Mouse (Mus musculus): ENCODE measurements around the gene Ifrd2. TPM values are rescaled to one million over a fixed set of nuclear protein-coding genes. Genes with fewer than 3 reads are reported as not detected.

Ifrd2 gene
- total and polyA plus RNA-seq, 2 experiments: 21.5 to 54.6 TPM

DNA sequence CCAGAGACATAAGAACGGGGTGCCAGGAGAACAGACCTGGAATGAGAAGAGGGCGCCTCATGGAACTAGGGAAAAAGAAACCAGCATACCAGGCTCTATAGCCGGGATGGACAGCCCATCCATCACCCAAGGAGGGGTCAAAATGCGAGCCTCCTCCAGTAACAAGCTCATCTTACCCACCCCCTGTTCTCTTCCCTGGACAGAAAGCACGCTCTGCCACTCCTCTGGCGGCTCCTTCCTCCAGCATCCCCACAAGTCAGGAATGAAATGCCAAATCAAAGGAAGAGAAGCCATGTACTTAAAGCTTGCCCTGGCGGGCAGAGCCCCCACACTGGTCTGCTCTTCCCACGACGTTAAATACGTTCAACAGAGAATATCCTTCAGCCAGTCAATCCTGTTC is 46.4 kb upstream of the Ifrd2 start:
- Histone ChIP-seq H3K36me3 (ENCODE audit: control insufficient read depth, insufficient read depth, low read length) (no peaks in the 10 kb centered on the region; the same call in 1 of the 2 replicates), H3K79me2 (ENCODE audit: control insufficient read depth, insufficient read depth, low read length) (peaks cover 10% of the 10 kb centered on the region; the same call in 1 of the 2 replicates), H3K9ac (ENCODE audit: low read depth, low read length) (no peak overlapping the region), H3K27me3 (ENCODE audit: control insufficient read depth, insufficient read depth, low read length) (no peaks in the 10 kb centered on the region), H3K4me3 (ENCODE audit: insufficient read depth, low read depth, low read length) (no peak overlapping the region), H3K27ac (replicated peaks; ENCODE audit: insufficient read depth, low read depth, low read length) (no peak overlapping the region), H3K4me1 (ENCODE audit: control insufficient read depth, insufficient read depth, low read length) (peaks cover 15% of the 10 kb centered on the region)
- TF ChIP-seq CTCF (IDR thresholded peaks at IDR 0.05; ENCODE audit: low read depth, low read length): no peak
- TF ChIP-seq POLR2A (IDR thresholded peaks at IDR 0.05; ENCODE audit: extremely low read depth, insufficient read depth, low read length): no peak
- WGBS: 45% methylated on average over 10 of the region's 10 CpGs
- no peak for DNase-seq (ENCODE audit: extremely low read depth, low read depth, low spot score)

DNA sequence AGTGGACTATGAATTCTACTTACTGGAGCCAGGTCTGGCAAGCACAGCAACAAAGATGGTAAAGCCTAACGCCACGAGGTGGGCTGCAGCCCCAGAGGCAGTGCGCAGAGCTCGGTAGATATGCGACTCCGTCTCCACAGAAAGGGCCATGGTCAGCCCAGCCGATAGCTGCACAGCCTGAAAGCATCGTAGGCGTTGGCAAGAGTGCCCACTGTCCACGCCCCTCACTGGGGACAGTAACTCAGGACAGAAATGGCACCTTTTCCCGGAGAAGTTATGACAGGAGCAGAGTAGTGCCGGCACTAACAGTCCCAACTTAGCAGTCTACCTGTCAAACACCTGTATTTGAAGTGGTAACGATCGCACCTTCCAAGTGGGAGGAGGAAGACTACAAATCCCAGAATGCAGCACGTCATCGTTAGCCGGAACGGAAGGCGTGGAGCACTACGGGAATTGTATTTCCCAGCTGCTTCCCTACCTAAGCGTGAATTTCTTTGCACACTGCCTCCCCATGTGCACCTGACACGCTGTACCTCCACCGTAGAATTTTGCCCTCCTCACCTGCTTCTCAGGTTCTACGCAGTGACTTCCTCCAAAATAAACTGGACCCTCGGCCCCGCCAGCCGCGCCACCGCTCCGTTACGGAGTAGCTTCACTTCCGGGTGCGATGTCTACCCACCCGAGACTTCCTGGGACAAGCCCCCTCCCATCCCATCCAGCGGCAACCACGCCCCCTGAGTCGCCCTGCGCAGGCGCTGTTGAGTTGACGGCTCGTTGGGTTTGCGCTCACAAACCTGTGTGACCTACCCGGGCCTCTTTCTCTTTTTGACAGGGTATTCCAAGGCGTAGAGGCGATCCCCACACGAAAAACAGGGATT is 45.7 kb upstream of the Ifrd2 start, which contains the start of the genes Cyb561d2 and Nprl2:
Cyb561d2 (minus strand) TSS at position 720 of the 878 bp plus-strand sequence.
Nprl2 (plus strand) TSS at position 753 of the 878 bp plus-strand sequence.
- DNase-seq (ENCODE audit: extremely low read depth, low read depth, low spot score): peak; percentile 91
- Histone ChIP-seq H3K36me3 (ENCODE audit: control insufficient read depth, insufficient read depth, low read length) (no peaks in the 10 kb centered on the region; the same call in 1 of the 2 replicates), H3K27me3 (ENCODE audit: control insufficient read depth, insufficient read depth, low read length) (no peaks in the 10 kb centered on the region), H3K9ac (ENCODE audit: low read depth, low read length) (peak within 1 kb of the TSS; percentile 71), H3K79me2 (ENCODE audit: control insufficient read depth, insufficient read depth, low read length) (peaks cover 4% of the 10 kb centered on the region; the same call in 1 of the 2 replicates), H3K4me1 (ENCODE audit: control insufficient read depth, insufficient read depth, low read length) (peaks cover 8% of the 10 kb centered on the region), H3K27ac (replicated peaks; ENCODE audit: insufficient read depth, low read depth, low read length) (peak within 1 kb of the TSS; percentile 87), H3K4me3 (ENCODE audit: insufficient read depth, low read depth, low read length) (peak within 1 kb of the TSS; percentile 74)
- TF ChIP-seq POLR2A (IDR thresholded peaks at IDR 0.05; ENCODE audit: extremely low read depth, insufficient read depth, low read length) (0 out of 2 replicates have a peak, but pooled peaks have one; percentile 27), CTCF (IDR thresholded peaks at IDR 0.05; ENCODE audit: low read depth, low read length) (no peak)
- under 1% methylated on average over 46 of the region's 46 CpGs for WGBS

DNA sequence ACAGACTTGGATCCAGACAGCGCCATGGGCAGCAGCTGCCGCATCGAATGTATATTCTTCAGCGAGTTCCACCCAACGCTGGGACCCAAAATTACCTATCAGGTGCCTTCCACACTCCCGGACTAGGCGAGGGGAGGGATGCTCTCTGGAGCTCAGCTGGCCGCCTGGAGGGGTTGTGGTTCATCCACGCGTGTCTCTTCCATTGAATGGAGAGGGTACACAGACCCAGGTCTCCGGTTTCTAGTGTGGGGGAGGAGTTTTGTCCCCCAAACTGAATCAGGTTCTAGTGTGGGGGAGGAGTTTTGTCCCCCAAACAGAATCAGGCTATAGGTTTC is 45.1 kb upstream of the Ifrd2 start:
- TF ChIP-seq POLR2A (IDR thresholded peaks at IDR 0.05; ENCODE audit: extremely low read depth, insufficient read depth, low read length) (no peak), CTCF (IDR thresholded peaks at IDR 0.05; ENCODE audit: low read depth, low read length) (no peak)
- Histone ChIP-seq H3K4me1 (ENCODE audit: control insufficient read depth, insufficient read depth, low read length) (peaks cover 7% of the 10 kb centered on the region), H3K27ac (replicated peaks; ENCODE audit: insufficient read depth, low read depth, low read length) (peak overlapping the region; percentile 20; the same call in 1 of the 2 replicates), H3K79me2 (ENCODE audit: control insufficient read depth, insufficient read depth, low read length) (peaks cover 3% of the 10 kb centered on the region; the same call in 1 of the 2 replicates), H3K4me3 (ENCODE audit: insufficient read depth, low read depth, low read length) (peak overlapping the region; percentile 74), H3K9ac (ENCODE audit: low read depth, low read length) (peak overlapping the region; percentile 63), H3K27me3 (ENCODE audit: control insufficient read depth, insufficient read depth, low read length) (no peaks in the 10 kb centered on the region), H3K36me3 (ENCODE audit: control insufficient read depth, insufficient read depth, low read length) (no peaks in the 10 kb centered on the region; the same call in 1 of the 2 replicates)
- no peak for DNase-seq (ENCODE audit: extremely low read depth, low read depth, low spot score)
- WGBS: 1% methylated on average over 11 of the region's 11 CpGs

DNA sequence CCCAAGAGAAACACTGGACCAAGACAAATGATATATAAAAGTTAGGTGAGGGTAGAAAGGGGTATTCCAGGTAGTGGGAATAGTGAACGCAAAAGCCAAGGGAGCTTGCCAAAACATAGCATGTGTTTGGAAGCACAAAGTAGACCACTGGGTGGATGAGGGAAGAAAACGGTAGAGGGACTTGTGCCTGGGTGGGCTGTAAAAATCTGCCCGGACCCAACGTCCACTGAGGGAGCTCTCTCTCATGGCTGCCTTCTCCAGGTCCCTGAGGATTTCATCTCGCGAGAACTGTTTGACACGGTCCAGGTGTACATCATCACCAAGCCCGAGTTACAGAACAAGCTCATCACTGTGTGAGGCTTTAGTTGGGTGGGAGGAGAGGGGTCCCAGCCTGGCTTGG is 44.7 kb upstream of the Ifrd2 start:
- H3K9ac ChIP-seq (ENCODE audit: low read depth, low read length): no peak overlapping the region; the same call in 1 of the 2 replicates
- H3K4me1 ChIP-seq (ENCODE audit: control insufficient read depth, insufficient read depth, low read length): peaks cover 7% of the 10 kb centered on the region; the same call in 1 of the 2 replicates
- H3K36me3 ChIP-seq (ENCODE audit: control insufficient read depth, insufficient read depth, low read length): no peaks in the 10 kb centered on the region; the same call in 1 of the 2 replicates
- H3K27ac ChIP-seq (replicated peaks; ENCODE audit: insufficient read depth, low read depth, low read length): no peak overlapping the region
- H3K27me3 ChIP-seq (ENCODE audit: control insufficient read depth, insufficient read depth, low read length): no peaks in the 10 kb centered on the region
- TF ChIP-seq CTCF (IDR thresholded peaks at IDR 0.05; ENCODE audit: low read depth, low read length) (no peak), POLR2A (IDR thresholded peaks at IDR 0.05; ENCODE audit: extremely low read depth, insufficient read depth, low read length) (no peak)
- no peaks in the 10 kb centered on the region for H3K79me2 ChIP-seq (ENCODE audit: control insufficient read depth, insufficient read depth, low read length)
- no peak for DNase-seq (ENCODE audit: extremely low read depth, low read depth, low spot score)
- H3K4me3 ChIP-seq (ENCODE audit: insufficient read depth, low read depth, low read length): no peak overlapping the region
- 44% methylated on average over 8 of the region's 8 CpGs for WGBS

DNA sequence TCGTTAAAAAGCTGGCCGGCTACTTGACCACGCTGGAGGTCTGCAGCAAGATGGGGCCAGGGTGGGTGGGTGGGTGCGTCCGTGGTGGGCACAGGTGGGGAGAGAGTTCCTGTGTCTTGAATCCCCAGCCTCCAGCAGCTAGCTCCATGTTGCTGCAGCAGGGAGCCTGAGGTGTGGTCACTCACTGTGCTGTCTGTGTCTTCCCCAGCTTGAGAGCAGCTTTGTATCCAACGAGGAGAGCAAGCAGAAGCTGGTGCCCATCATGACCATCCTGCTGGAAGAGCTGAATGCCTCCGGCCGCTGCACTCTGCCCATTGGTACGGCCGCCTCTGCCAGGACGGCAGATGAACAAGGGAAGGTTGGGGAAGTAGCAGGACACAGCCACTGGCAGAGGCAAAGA is 44.1 kb upstream of the Ifrd2 start:
- no peak overlapping the region for H3K27ac ChIP-seq (replicated peaks; ENCODE audit: insufficient read depth, low read depth, low read length)
- no peaks in the 10 kb centered on the region for H3K79me2 ChIP-seq (ENCODE audit: control insufficient read depth, insufficient read depth, low read length)
- H3K4me1 ChIP-seq (ENCODE audit: control insufficient read depth, insufficient read depth, low read length): peaks cover 7% of the 10 kb centered on the region; the same call in 1 of the 2 replicates
- H3K4me3 ChIP-seq (ENCODE audit: insufficient read depth, low read depth, low read length): no peak overlapping the region
- H3K27me3 ChIP-seq (ENCODE audit: control insufficient read depth, insufficient read depth, low read length): no peaks in the 10 kb centered on the region
- WGBS: 91% methylated on average over 11 of the region's 11 CpGs
- H3K36me3 ChIP-seq (ENCODE audit: control insufficient read depth, insufficient read depth, low read length): no peaks in the 10 kb centered on the region; the same call in 1 of the 2 replicates
- H3K9ac ChIP-seq (ENCODE audit: low read depth, low read length): no peak overlapping the region
- no peak for TF ChIP-seq CTCF (IDR thresholded peaks at IDR 0.05; ENCODE audit: low read depth, low read length)
- TF ChIP-seq POLR2A (IDR thresholded peaks at IDR 0.05; ENCODE audit: extremely low read depth, insufficient read depth, low read length): no peak
- DNase-seq (ENCODE audit: extremely low read depth, low read depth, low spot score): no peak

Data from liver, adult 2 months (tissue).